Mouse (Mus musculus) liver, embryonic 16.5 days (tissue): Measurements from ENCODE around the gene Adrm1. TPM values are rescaled to one million over a fixed set of nuclear protein-coding genes. Genes with fewer than 3 reads are reported as not detected.

Source experiments
- ATAC-seq: fragments of 200-750 bp; cut with Nextera tagmentation; 2 replicates; pipeline ENCODE4 v1.8.0; 2017; ENCODE audit warnings: low read depth, mild to moderate bottlenecking, moderate number of reproducible peaks, moderate library complexity
- H3K27ac ChIP-seq: fragments of 300-500 bp; sonication (generic); 2 replicates; pipeline ENCODE4 v1.5.1; 2014; ENCODE audit warnings: mild to moderate bottlenecking, low read length
- H3K27me3 ChIP-seq: fragments of 300-500 bp; sonication (generic); 2 replicates; pipeline ENCODE4 v1.6.1; 2014; ENCODE audit warnings: low read depth, low read length, mixed read lengths; ENCODE audit not compliant: control insufficient read depth, insufficient read depth
- H3K36me3 ChIP-seq: fragments of 300-500 bp; sonication (generic); 2 replicates; pipeline ENCODE4 v1.6.1; 2014; ENCODE audit warnings: mild to moderate bottlenecking; ENCODE audit not compliant: control insufficient read depth, insufficient read depth
- H3K4me1 ChIP-seq: fragments of 300-500 bp; sonication (generic); 2 replicates; pipeline ENCODE4 v1.6.1; 2014; ENCODE audit warnings: low read depth, low read length, mixed read lengths; ENCODE audit not compliant: control insufficient read depth
- H3K4me2 ChIP-seq: fragments of 300-500 bp; sonication (generic); 2 replicates; pipeline ENCODE4 v1.6.1; 2014; ENCODE audit warnings: low read depth, low read length, mixed read lengths
- H3K4me3 ChIP-seq: fragments of 300-500 bp; sonication (generic); 2 replicates; pipeline ENCODE4 v1.5.1; 2014; ENCODE audit warnings: low read depth, mild to moderate bottlenecking, low read length
- H3K9ac ChIP-seq: fragments of 300-500 bp; sonication (generic); 2 replicates; pipeline ENCODE4 v1.6.1; 2014; ENCODE audit warnings: low read depth, low read length
- H3K9me3 ChIP-seq: fragments of 300-500 bp; sonication (generic); replicated peaks from 2 replicates; pipeline ENCODE4 v1.6.1; 2016; ENCODE audit warnings: low read length; ENCODE audit not compliant: control insufficient read depth
- WGBS: fragments of 180-500 bp; shearing (Covaris S2); extraction: QIAGEN DNeasy Blood & Tissue Kit; methylation state at CpG from one replicate; pipeline ENCODE4 v1.1.7; 2014; ENCODE audit not compliant: insufficient replicate concordance; 5-methylcytosine and 5-hydroxymethylcytosine counted together
- polyA plus RNA-seq: library from polyadenylated mRNA; unstranded; fragments of >200 nt; fragmentation: Nextera tagmentation; extraction: Ambion mirVana; gene quantifications from 2 replicates; pipeline ENCODE4 v1.2.1, GENCODE M21; 2015

The Adrm1 gene
- polyA plus RNA-seq, 1 experiment from 2014 or later, result 91.4 TPM

DNA sequence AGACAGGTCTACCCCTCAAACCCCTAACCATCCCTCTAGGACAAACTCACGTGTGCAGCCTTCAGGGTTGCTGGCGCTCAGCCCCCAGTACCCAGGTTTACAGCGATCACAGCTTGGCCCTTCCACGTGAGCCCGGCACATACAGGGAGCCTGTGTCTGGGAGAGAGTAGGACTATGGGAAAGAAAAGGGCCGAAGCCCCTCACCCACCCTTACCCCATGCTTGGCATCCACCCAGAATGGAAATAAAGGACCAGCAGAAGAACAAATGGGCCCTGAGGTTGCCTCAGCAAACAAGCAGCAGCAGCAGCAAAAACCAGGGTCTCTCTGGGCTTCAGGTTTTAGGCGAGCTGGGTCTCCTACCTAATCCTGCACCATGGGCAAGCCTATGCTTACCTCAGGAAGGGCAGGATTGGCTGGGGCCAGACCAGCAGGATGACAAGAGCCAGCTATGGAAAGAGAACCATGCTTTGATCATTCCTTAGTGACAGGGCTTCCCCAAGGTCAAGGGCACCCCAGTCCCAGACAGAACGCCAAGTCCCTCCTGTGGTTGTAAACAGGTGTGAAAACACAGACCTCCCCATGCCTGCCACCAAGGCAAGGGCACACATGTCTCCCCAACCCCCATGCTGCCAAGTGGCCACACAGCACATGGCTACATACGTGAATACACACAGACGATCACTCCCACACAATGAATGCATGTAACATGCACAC lies 26.2 kb downstream of the Adrm1 start:
- Histone ChIP-seq H3K36me3 (no peaks in the 10 kb centered on the region), H3K4me3 (no peak overlapping the region), H3K9me3 (no peaks in the 10 kb centered on the region), H3K9ac (no peak overlapping the region), H3K4me2 (no peak overlapping the region), H3K27me3 (no peaks in the 10 kb centered on the region), H3K4me1 (no peaks in the 10 kb centered on the region), H3K27ac (no peak overlapping the region)
- ATAC-seq, result no peak
- 71% methylated on average over 10 of the region's 10 CpGs for WGBS

DNA sequence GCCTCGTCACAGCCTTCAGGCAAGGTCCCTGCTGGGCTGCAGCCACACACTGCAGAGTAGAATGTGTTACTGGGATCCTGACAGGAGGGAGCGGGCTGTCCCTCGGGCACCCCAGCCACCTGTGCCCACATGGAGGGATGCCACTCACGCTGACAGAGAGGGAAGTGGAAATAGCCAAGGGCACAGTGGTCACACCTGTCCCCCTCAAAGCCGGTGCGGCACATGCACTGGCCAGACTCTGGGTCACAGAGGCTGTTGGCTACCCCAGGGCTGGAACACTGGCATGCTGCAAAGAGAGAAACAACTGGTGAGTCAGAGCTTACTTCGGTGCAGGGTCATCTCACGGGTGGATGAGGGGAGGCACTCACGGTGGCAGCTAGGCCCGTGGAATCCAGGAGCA lies 27.5 kb downstream of the Adrm1 start:
- 73% methylated on average over 10 of the region's 10 CpGs for WGBS
- H3K36me3 ChIP-seq, result no peaks in the 10 kb centered on the region
- no peaks in the 10 kb centered on the region for H3K9me3 ChIP-seq
- H3K27ac ChIP-seq, result no peak overlapping the region
- H3K4me2 ChIP-seq, result no peak overlapping the region
- no peaks in the 10 kb centered on the region for H3K4me1 ChIP-seq
- no peak for ATAC-seq
- no peak overlapping the region for H3K9ac ChIP-seq
- no peaks in the 10 kb centered on the region for H3K27me3 ChIP-seq
- no peak overlapping the region for H3K4me3 ChIP-seq

DNA sequence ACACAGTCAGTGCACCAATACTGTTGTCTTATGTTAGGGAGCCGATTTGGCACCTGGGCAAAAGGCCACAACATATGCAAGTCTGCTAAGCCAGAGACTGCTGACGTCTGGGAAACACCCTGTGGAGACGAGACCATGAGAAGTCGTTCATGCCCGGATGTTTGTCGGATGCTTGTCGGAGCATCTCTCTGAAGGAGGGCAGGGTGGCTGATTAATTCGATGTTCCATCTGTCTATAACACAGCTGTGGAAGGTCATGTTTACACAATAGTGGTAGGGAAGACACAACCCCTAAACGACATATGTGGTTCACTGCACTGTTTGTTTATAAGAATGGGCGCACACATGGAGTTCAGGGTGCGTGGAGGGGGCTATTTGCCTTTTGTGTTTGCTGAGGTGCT lies 29.4 kb downstream of the Adrm1 start:
- no peak overlapping the region for H3K27ac ChIP-seq
- H3K4me3 ChIP-seq, result no peak overlapping the region
- no peaks in the 10 kb centered on the region for H3K4me1 ChIP-seq
- H3K27me3 ChIP-seq, result no peaks in the 10 kb centered on the region
- H3K4me2 ChIP-seq, result no peak overlapping the region
- H3K9ac ChIP-seq, result no peak overlapping the region
- H3K36me3 ChIP-seq, result no peaks in the 10 kb centered on the region
- WGBS, result 65% methylated on average over 11 of the region's 11 CpGs
- no peak for ATAC-seq
- H3K9me3 ChIP-seq, result no peaks in the 10 kb centered on the region

DNA sequence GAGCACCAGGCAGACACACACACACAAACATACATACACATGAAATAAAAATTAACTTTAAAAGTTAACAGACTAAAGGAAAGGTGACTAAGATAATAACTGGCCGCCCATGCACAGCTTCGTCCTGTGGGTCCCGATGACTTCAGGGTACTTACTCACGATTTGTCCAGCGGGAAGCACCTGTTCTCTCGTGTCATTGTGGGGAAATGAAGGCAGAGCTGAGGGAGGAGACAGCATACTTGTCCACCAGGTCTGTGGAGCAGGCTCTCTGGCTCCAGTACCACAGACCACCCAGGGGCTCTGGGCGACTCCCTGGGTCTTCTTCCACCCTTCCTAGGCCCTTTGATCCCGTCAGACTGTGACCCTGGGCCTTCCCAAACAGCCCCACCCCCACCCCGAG lies 30.0 kb downstream of the Adrm1 start:
- Histone ChIP-seq H3K27ac (no peak overlapping the region), H3K4me3 (no peak overlapping the region), H3K36me3 (no peaks in the 10 kb centered on the region), H3K4me2 (no peak overlapping the region), H3K27me3 (no peaks in the 10 kb centered on the region), H3K9me3 (no peaks in the 10 kb centered on the region), H3K9ac (no peak overlapping the region), H3K4me1 (no peaks in the 10 kb centered on the region)
- ATAC-seq, result no peak
- 56% methylated on average over 9 of the region's 9 CpGs for WGBS

DNA sequence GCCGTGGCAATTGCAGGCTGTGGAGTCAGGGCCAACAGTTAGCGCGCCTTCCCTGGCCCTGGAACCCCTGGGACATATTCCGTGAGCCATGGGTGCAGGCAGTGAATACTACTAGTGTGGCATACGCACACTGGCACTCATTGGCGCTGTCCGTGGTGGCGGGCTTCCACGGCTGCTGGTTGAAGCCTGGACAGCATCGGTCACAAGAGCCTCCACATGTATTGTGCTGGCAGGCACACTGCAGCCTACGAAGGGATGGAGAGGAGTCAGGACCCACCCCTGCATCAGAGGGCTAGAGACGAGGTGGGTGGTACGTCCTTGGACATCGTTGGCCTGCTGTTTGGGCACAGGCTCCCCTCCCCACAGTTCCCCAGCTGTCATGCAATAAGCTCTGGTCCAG lies 31.0 kb downstream of the Adrm1 start:
- Histone ChIP-seq H3K9me3 (no peaks in the 10 kb centered on the region), H3K4me1 (no peaks in the 10 kb centered on the region), H3K9ac (no peak overlapping the region), H3K27me3 (no peaks in the 10 kb centered on the region), H3K36me3 (no peaks in the 10 kb centered on the region), H3K27ac (no peak overlapping the region), H3K4me2 (no peak overlapping the region), H3K4me3 (no peak overlapping the region)
- 75% methylated on average over 14 of the region's 14 CpGs for WGBS
- no peak for ATAC-seq

DNA sequence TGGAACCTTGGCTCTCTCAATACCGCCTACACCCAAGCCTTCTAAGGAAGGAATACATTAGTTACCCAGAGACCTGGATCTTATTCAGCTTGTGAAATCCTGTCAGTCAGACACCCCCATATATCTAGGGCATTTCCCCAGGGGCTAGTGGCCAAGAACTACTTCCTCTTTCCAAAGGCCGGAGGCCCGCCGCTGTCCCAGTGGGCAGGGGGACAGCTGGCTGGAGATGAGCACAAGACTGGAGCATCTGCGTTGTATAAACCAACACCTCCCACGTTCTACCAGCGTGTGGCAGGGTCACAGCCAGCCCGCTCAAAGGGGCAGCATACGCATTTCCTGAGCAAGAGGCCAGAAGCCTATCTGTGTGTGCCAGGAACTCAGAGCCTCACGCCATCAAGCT lies 31.5 kb downstream of the Adrm1 start:
- Histone ChIP-seq H3K36me3 (no peaks in the 10 kb centered on the region), H3K9ac (no peak overlapping the region), H3K4me3 (no peak overlapping the region), H3K4me1 (no peaks in the 10 kb centered on the region), H3K27ac (no peak overlapping the region), H3K27me3 (no peaks in the 10 kb centered on the region), H3K4me2 (no peak overlapping the region), H3K9me3 (no peaks in the 10 kb centered on the region)
- ATAC-seq, result no peak
- WGBS, result 34% methylated on average over 10 of the region's 10 CpGs

DNA sequence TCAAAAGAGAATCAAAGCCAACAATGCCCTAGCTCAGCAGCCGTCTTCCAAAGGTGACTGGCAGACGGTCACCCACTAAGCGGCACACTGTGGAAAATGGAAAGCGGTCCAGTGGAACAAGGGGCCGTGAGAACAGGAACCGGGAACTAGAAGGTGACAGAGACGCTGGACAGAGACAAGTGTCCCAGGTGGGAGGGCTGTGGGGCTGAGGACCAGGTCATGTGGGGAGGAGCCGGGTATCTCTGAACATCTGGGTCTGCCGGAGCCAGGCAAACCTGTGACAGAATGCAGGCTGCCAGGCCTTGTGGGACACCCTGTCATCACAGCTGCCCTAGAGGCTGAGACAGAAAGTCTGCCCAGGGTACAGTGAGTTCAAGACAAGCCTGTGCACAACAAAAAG lies 33.2 kb downstream of the Adrm1 start:
- Histone ChIP-seq H3K9me3 (no peaks in the 10 kb centered on the region), H3K36me3 (no peaks in the 10 kb centered on the region), H3K4me2 (no peak overlapping the region), H3K9ac (no peak overlapping the region), H3K4me1 (no peaks in the 10 kb centered on the region), H3K27me3 (no peaks in the 10 kb centered on the region), H3K4me3 (no peak overlapping the region), H3K27ac (no peak overlapping the region)
- ATAC-seq, result no peak
- 77% methylated on average over 9 of the region's 9 CpGs for WGBS

DNA sequence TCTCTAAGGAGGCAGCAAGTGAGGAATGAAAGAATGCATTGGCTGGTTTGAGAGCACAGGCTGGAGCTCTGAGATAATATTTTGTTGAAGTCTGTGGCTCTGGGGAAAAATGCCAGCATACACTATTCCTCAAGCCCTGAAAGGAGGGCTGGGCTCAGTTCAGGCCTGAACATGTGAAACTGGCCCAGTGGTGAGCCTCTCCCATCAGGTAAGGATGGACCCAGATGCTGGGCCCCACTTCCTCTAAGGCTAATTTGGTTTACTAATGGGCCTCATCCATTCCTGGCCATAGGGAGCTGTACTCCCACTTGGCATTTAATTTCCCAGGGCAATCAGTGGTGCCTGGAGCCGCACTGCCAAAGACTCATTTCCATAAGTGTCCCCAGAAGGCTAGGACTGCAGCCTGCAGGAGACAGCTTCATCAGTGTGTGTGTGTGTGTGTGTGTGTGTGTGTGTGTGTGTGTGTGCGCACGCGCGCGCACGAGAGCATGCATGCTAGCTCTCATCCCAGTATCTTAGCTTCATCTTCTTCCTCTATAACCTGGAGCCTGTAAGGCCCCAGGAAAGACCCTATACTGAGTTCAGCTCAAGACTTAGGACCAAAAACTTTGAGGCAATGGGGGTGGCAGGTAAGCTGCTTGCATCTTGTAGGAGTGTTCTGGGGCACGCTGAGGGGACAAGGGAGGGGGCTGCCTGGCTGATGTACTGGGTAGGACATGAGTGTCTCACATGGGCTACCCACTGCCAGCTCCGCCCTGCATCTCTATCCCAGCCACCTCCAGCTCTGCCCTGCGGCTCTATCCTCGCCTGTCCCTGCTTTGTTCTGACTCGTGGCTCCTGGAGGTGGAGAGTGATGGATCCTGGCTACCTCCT lies 34.0 kb downstream of the Adrm1 start:
- no peak overlapping the region for H3K9ac ChIP-seq
- no peaks in the 10 kb centered on the region for H3K36me3 ChIP-seq
- ATAC-seq, result no peak
- no peak overlapping the region for H3K4me2 ChIP-seq
- H3K27ac ChIP-seq, result no peak overlapping the region
- no peaks in the 10 kb centered on the region for H3K9me3 ChIP-seq
- no peaks in the 10 kb centered on the region for H3K27me3 ChIP-seq
- H3K4me3 ChIP-seq, result no peak overlapping the region
- WGBS, result 80% methylated on average over 12 of the region's 12 CpGs
- no peaks in the 10 kb centered on the region for H3K4me1 ChIP-seq

DNA sequence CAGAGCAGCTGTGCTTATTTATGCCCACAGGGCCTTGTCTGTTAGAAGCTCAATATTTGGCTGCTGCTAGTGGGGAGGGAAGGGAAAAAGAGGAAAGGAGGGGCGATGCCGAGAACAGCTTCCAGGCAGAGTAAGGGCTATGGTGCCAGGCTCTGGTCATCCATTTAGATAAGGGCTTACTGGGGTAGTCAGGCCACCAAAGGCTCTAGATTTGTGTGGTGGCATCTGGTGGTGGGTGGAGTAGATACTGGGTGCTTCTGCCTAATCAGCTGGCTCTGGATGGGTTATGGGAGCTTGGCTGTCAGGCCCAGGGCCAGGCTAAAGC lies 34.6 kb downstream of the Adrm1 start:
- no peak overlapping the region for H3K4me2 ChIP-seq
- ATAC-seq, result no peak
- 76% methylated on average over 2 of the region's 2 CpGs for WGBS

More for the DNA sequence above, 34.6 kb downstream of the Adrm1 start:
- Histone ChIP-seq H3K27ac (no peak overlapping the region), H3K9ac (no peak overlapping the region), H3K4me1 (no peaks in the 10 kb centered on the region), H3K27me3 (no peaks in the 10 kb centered on the region), H3K9me3 (no peaks in the 10 kb centered on the region), H3K4me3 (no peak overlapping the region), H3K36me3 (no peaks in the 10 kb centered on the region)
